Mouse (Mus musculus) splenic B cell, adult 2 months (primary cell): Measurements from ENCODE around the gene 4933402J07Rik.

ENCODE experiments used
- DNase-seq: peaks from one replicate; pipeline ENCODE4 v3.0.0-alpha.2; 2011; ENCODE audit warnings: low read depth, low spot score
- H3K27me3 ChIP-seq: 2 replicates; pipeline ENCODE4 v1.6.1; 2012; ENCODE audit warnings: mild to moderate bottlenecking, low read length, moderate library complexity, mixed read lengths; ENCODE audit not compliant: control insufficient read depth, poor library complexity, insufficient read depth, severe bottlenecking
- H3K36me3 ChIP-seq: 2 replicates; pipeline ENCODE4 v1.6.1; 2012; ENCODE audit warnings: mild to moderate bottlenecking, low read length, moderate library complexity, mixed read lengths; ENCODE audit not compliant: control insufficient read depth, poor library complexity, insufficient read depth, severe bottlenecking

Gene 4933402J07Rik

DNA sequence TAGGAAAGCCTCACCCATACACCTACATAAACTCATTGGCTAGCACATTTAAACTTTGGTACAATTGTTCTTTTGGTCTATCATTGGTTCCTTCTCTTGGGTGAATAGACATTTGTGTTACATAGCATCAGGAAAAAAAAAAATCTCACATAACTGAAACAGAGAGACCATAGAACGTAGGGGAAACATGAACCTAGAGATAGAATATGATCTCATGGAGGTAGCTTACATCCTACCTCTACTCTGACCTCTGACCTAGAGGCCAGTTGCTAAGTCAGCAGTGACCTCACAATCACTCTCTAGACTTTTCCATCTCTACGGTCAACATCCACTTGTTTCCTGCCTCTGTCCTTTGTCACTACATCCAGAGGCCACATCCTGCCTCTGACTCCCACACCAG lies at the start of gene 4933402J07Rik:
TSS of gene 4933402J07Rik (plus strand) at position 301 of the 400 bp plus-strand sequence.
- H3K27me3 ChIP-seq: no peaks in the 10 kb centered on the region
- no peak for DNase-seq
- H3K36me3 ChIP-seq: no peaks in the 10 kb centered on the region

- no peaks in the 10 kb centered on the region for H3K36me3 ChIP-seq
- no peak for DNase-seq
- no peaks in the 10 kb centered on the region for H3K27me3 ChIP-seq
Observed at GRCm38 (mm10) chr8:87517132-87517531, 46.5 kb upstream of the 4933402J07Rik start.

DNA sequence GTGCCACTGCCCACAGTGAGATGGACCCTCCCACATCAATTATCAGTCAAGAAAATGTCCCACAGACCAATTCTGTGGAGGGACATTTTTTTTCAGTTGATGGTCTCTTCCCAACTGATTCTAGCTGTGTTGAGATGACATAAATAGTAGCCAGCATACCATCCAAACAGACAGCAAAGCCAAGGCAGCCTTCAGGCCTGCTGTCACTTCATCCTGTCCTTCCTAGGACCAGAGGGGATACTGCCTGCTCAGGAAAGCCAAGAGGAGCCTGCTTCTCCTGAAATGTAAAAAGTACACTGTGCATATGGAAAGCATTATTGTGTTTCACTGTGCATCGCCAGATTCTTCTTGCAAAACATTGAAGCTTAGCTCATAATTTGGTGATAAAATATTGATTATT lies 38.6 kb upstream of the 4933402J07Rik start:
- Histone ChIP-seq H3K36me3 (no peaks in the 10 kb centered on the region), H3K27me3 (no peaks in the 10 kb centered on the region)
- DNase-seq: no peak

- H3K36me3 ChIP-seq: no peaks in the 10 kb centered on the region
- no peaks in the 10 kb centered on the region for H3K27me3 ChIP-seq
- DNase-seq: no peak
Observed at GRCm38 (mm10) chr8:87531176-87531575, 32.5 kb upstream of the 4933402J07Rik start.

GRCm38 (mm10) chr8:87533476-87533875 lies 30.2 kb upstream of the 4933402J07Rik start:
- no peaks in the 10 kb centered on the region for H3K36me3 ChIP-seq
- no peak for DNase-seq
- no peaks in the 10 kb centered on the region for H3K27me3 ChIP-seq

DNA sequence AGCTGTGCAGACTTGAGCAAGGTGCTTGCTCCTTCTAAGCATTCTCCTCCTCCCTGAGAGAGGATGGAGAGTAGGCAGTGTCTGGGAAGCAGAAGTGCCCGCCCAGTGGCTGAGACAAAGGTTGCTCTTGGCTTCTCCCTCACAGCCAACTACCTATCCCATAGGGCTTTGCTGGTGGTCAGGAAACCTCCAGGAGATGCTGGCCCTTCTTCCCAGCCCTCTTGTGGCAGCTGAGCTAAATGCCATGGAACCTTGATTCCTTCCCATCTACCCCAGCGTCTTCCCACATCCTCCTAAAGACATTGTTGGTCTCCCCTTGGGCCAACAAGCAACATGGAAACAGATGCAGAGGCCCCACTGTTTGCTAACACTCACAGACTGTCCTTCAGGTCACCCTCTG lies 28.8 kb upstream of the 4933402J07Rik start:
- no peaks in the 10 kb centered on the region for H3K36me3 ChIP-seq
- no peak for DNase-seq
- H3K27me3 ChIP-seq: no peaks in the 10 kb centered on the region

GRCm38 (mm10) chr8:87536615-87537329 lies 26.9 kb upstream of the 4933402J07Rik start:
- Histone ChIP-seq H3K27me3 (no peaks in the 10 kb centered on the region), H3K36me3 (no peaks in the 10 kb centered on the region)
- peak; percentile 50 for DNase-seq

DNA sequence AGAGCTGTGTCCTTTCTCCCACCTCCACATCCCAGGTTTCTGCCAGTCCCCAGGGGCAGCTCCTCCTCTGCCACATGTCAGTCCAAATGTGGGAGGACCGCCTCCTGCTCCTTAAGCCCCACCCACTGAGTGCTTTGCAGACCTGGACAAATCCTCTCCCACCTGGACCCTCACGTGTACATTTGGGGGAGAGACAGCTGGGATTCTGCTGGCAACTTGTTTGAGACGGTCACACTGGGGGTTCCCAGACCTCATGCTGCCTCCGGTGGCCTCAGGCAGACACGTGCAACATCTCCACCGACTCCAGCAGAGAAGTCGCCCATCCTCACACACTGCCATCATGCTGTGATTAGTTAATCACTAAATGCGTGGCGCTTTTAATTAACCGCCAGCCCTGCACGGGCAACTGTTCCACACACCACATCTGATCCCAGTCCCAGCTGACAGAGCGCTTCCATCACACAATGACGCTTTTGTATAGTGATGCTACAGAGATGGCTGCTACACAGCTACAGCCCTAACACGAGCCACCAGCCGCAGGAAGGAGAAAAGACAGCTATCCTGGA lies 23.7 kb upstream of the 4933402J07Rik start:
- H3K27me3 ChIP-seq: no peaks in the 10 kb centered on the region
- DNase-seq: no peak

DNA sequence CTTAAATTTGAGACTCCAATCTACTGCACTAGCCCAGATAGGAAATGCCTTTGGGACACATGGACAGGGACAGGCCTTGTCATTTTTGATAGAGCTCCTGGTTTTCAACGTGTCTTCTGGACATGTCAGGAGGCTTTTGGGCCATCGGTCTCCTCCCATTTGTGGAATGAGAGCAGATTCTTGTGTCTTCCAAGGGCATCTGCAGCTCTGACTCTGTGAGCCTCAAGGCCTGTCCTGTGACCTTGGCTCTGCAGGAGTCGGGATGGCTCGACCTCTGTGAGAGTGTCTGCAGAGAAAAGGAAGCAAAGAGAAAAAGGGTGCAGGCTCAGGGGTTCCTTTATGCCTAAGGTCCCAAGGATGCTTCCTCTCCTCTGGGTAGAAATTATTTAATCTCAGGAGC lies 13.8 kb upstream of the 4933402J07Rik start:
- H3K27me3 ChIP-seq: no peaks in the 10 kb centered on the region
- DNase-seq: no peak
- no peaks in the 10 kb centered on the region for H3K36me3 ChIP-seq

More for the DNA sequence above, 23.7 kb upstream of the 4933402J07Rik start:
- H3K36me3 ChIP-seq: no peaks in the 10 kb centered on the region

GRCm38 (mm10) chr8:87552801-87553200 lies 10.9 kb upstream of the 4933402J07Rik start:
- no peaks in the 10 kb centered on the region for H3K27me3 ChIP-seq
- no peaks in the 10 kb centered on the region for H3K36me3 ChIP-seq
- no peak for DNase-seq

DNA sequence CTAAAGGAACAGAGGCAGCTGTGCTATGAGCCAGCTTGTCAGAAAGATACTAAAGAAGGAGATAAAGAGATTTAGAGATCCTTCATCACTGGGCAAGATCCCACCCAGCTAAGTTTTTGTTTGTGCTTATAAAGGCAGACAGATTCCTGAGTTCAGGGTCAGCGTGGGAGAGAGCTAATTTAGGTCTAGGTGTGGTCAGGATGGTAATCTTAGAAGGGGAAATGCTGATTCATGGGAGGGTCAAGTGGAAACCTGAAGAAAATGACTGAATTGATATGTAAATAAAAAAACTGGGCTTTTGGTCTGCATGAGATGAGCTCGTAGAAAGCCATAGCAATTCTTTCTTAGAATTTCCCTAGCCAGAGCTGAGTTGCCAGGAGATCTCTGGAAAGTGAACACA lies 2.9 kb upstream of the 4933402J07Rik start:
- no peak for DNase-seq
- no peaks in the 10 kb centered on the region for H3K36me3 ChIP-seq

GRCm38 (mm10) chr8:87569203-87569602 lies 5.5 kb downstream of the 4933402J07Rik start:
- DNase-seq: no peak
- H3K27me3 ChIP-seq: no peaks in the 10 kb centered on the region
- H3K36me3 ChIP-seq: no peaks in the 10 kb centered on the region

More for the DNA sequence above, 2.9 kb upstream of the 4933402J07Rik start:
- no peaks in the 10 kb centered on the region for H3K27me3 ChIP-seq

- no peaks in the 10 kb centered on the region for H3K27me3 ChIP-seq
- DNase-seq: no peak
- H3K36me3 ChIP-seq: no peaks in the 10 kb centered on the region
Observed at GRCm38 (mm10) chr8:87569706-87570563, 6.3 kb downstream of the 4933402J07Rik start.

DNA sequence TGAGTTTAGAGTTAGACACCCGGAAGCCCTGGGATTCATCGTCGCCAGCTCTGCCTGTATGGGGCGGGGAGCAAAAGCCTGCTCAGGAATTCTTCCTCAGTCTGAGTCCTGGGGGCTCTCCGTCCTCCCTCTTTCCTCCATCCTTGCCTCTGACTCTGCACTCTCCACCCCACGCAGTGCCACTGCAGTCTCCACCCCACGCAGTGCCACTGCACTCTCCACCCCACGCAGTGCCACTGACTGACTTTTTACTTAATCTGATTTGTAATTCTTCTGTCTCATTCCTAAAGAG lies 6.9 kb downstream of the 4933402J07Rik start:
- no peaks in the 10 kb centered on the region for H3K27me3 ChIP-seq
- no peaks in the 10 kb centered on the region for H3K36me3 ChIP-seq
- DNase-seq: no peak

- H3K36me3 ChIP-seq: no peaks in the 10 kb centered on the region
- no peak for DNase-seq
- no peaks in the 10 kb centered on the region for H3K27me3 ChIP-seq
Observed at GRCm38 (mm10) chr8:87570880-87571279, 7.2 kb downstream of the 4933402J07Rik start.
